Mouse (Mus musculus): ENCODE data around the gene Ifit1bl2.

DNA sequence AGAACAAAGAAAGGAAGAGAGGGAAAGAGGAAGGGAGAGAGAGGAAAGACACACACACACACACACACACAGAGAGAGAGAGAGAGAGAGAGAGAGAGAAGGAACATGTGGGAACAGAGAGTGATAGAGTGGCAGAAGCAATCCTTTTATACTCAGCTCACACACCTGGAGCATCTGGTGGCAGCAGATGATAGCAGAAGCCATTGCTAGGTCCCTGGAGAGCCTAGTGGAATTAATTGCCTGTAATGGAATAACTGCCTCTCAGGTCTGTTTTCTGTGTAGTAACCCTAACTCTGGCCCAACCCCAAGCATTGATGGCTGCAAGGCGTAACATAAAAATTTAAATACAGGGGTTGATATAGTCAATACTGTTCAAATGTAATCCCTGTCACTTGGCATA, 69.5 kb downstream of the Ifit1bl2 start:
- TF ChIP-seq POLR2A (IDR thresholded peaks at IDR 0.05; ENCODE audit: borderline replicate concordance, control insufficient read depth, low read depth, low read length) = no peak
- TF ChIP-seq CTCF (IDR thresholded peaks at IDR 0.05; ENCODE audit: control insufficient read depth, insufficient read depth, low read length) = no peak
